Mouse (Mus musculus) liver, postnatal 0 days (tissue): Measurements from ENCODE around the gene Wwp2. TPM values are rescaled to one million over a fixed set of nuclear protein-coding genes. Genes with fewer than 3 reads are reported as not detected.
A peak's percentile ranks its signal among the peaks of the same experiment; 100 is the strongest.

Experiments used
- ATAC-seq: fragments of 200-750 bp; cut with Nextera tagmentation; 2 replicates; pipeline ENCODE4 v1.8.0; 2017; ENCODE audit warnings: mild to moderate bottlenecking, moderate library complexity
- DNase-seq: peaks from one replicate; pipeline ENCODE4 v3.0.0-alpha.2; 2016
- H3K27ac ChIP-seq: fragments of 300-500 bp; sonication (generic); 2 replicates; pipeline ENCODE4 v1.5.1; 2014; ENCODE audit warnings: antibody characterized with exemption, moderate library complexity, mild to moderate bottlenecking, low read depth
- H3K27me3 ChIP-seq: fragments of 300-500 bp; sonication (generic); 2 replicates; pipeline ENCODE4 v1.6.1; 2014; ENCODE audit warnings: low read length, control low read depth, mixed read lengths; ENCODE audit not compliant: insufficient read depth
- H3K36me3 ChIP-seq: fragments of 300-500 bp; sonication (generic); replicated peaks from 2 replicates; pipeline ENCODE4 v1.6.1; 2014; ENCODE audit warnings: mild to moderate bottlenecking, control low read depth, low read length, moderate library complexity, mixed read lengths; ENCODE audit not compliant: insufficient read depth
- H3K4me1 ChIP-seq: fragments of 300-500 bp; sonication (generic); 2 replicates; pipeline ENCODE4 v1.6.1; 2014; ENCODE audit warnings: antibody characterized with exemption, mild to moderate bottlenecking, control low read depth; ENCODE audit not compliant: insufficient read depth
- H3K4me2 ChIP-seq: fragments of 300-500 bp; sonication (generic); 2 replicates; pipeline ENCODE4 v1.6.1; 2014; ENCODE audit warnings: low read depth, mild to moderate bottlenecking, low read length, moderate library complexity, mixed read lengths
- H3K4me3 ChIP-seq: fragments of 300-500 bp; sonication (generic); 2 replicates; pipeline ENCODE4 v1.5.1; 2014; ENCODE audit warnings: low read depth, low read length
- H3K9ac ChIP-seq: fragments of 300-500 bp; sonication (generic); replicated peaks from 2 replicates; pipeline ENCODE4 v1.6.1; 2014; ENCODE audit warnings: mild to moderate bottlenecking, moderate library complexity
- H3K9me3 ChIP-seq: fragments of 300-500 bp; sonication (generic); 2 replicates; pipeline ENCODE4 v1.6.1; 2016; ENCODE audit warnings: mild to moderate bottlenecking, control low read depth, low read length, mixed read lengths
- CTCF ChIP-seq: sonication (generic); IDR thresholded peaks from 2 replicates; pipeline ENCODE4 v1.5.1; 2016; ENCODE audit warnings: antibody characterized with exemption, low read depth
- EP300 ChIP-seq: IDR thresholded peaks from 2 replicates; pipeline ENCODE4 v1.6.1; 2016; ENCODE audit warnings: antibody characterized with exemption, low read depth, mild to moderate bottlenecking
- WGBS: fragments of 180-500 bp; shearing (Covaris S2); extraction: QIAGEN DNeasy Blood & Tissue Kit; methylation state at CpG from one replicate; pipeline ENCODE4 v1.1.7; 2014; ENCODE audit not compliant: insufficient replicate concordance; 5-methylcytosine and 5-hydroxymethylcytosine counted together
- polyA plus RNA-seq: library from polyadenylated mRNA; unstranded; fragments of >200 nt; fragmentation: Nextera tagmentation; extraction: Ambion mirVana; gene quantifications from 2 replicates; pipeline ENCODE4 v1.2.1, GENCODE M21; 2015

Wwp2 gene
- polyA plus RNA-seq, 1 experiment from 2014 or later, result 29.1 TPM

GRCm38 (mm10) chr8:107560820-107561536 is 124.8 kb downstream of the Wwp2 start:
- TF ChIP-seq CTCF (no peak), EP300 (no peak)
- peaks cover 6% of the 10 kb centered on the region for H3K4me1 ChIP-seq
- no peaks in the 10 kb centered on the region for H3K27me3 ChIP-seq
- WGBS, result 26% methylated on average over 16 of the region's 16 CpGs
- H3K9ac ChIP-seq, result no peak overlapping the region
- peak overlapping the region; percentile 20 for H3K4me3 ChIP-seq
- no peaks in the 10 kb centered on the region for H3K9me3 ChIP-seq
- ATAC-seq (peak; percentile 77), DNase-seq (peak; percentile 28)
- peak overlapping the region; percentile 50 for H3K4me2 ChIP-seq
- peaks cover 17% of the 10 kb centered on the region for H3K36me3 ChIP-seq
- H3K27ac ChIP-seq, result peak overlapping the region; percentile 64

- H3K9me3 ChIP-seq, result no peaks in the 10 kb centered on the region
- WGBS, result 55% methylated on average over 9 of the region's 9 CpGs
- ATAC-seq (no peak), DNase-seq (no peak)
- H3K4me3 ChIP-seq, result no peak overlapping the region
- peaks cover 9% of the 10 kb centered on the region for H3K36me3 ChIP-seq
- no peaks in the 10 kb centered on the region for H3K27me3 ChIP-seq
- H3K9ac ChIP-seq, result no peak overlapping the region
- H3K4me2 ChIP-seq, result no peak overlapping the region
- no peak overlapping the region for H3K27ac ChIP-seq
- TF ChIP-seq CTCF, result no peak
- TF ChIP-seq EP300, result no peak
- H3K4me1 ChIP-seq, result peaks cover 6% of the 10 kb centered on the region
These were observed 126.0 kb downstream of the Wwp2 start for GRCm38 (mm10) chr8:107562164-107562563.

- H3K9ac ChIP-seq, result no peak overlapping the region
- H3K4me1 ChIP-seq, result 0 out of 2 replicates have a peak, but pooled peaks cover 2% of the 10 kb centered on the region
- no peak overlapping the region for H3K4me2 ChIP-seq
- no peaks in the 10 kb centered on the region for H3K36me3 ChIP-seq
- no peak overlapping the region for H3K4me3 ChIP-seq
- no peaks in the 10 kb centered on the region for H3K27me3 ChIP-seq
- ATAC-seq (no peak), DNase-seq (no peak)
- H3K27ac ChIP-seq, result no peak overlapping the region
- WGBS, result 72% methylated on average over 2 of the region's 2 CpGs
- no peak for TF ChIP-seq CTCF
- no peak for TF ChIP-seq EP300
- no peaks in the 10 kb centered on the region for H3K9me3 ChIP-seq
These were observed 134.9 kb downstream of the Wwp2 start for GRCm38 (mm10) chr8:107571046-107571445.

- Histone ChIP-seq H3K4me3 (no peak overlapping the region), H3K4me1 (peaks cover 4% of the 10 kb centered on the region; the same call in 1 of the 2 replicates), H3K36me3 (no peaks in the 10 kb centered on the region), H3K9me3 (no peaks in the 10 kb centered on the region), H3K27ac (no peak overlapping the region), H3K9ac (no peak overlapping the region), H3K4me2 (no peak overlapping the region), H3K27me3 (no peaks in the 10 kb centered on the region)
- WGBS, result 69% methylated on average over 7 of the region's 7 CpGs
- DNase-seq (no peak), ATAC-seq (no peak)
- TF ChIP-seq EP300 (no peak), CTCF (no peak)
These were observed 135.4 kb downstream of the Wwp2 start for GRCm38 (mm10) chr8:107571486-107572135.

- ATAC-seq (peak; percentile 68), DNase-seq (peak; percentile 87)
- no peak overlapping the region for H3K4me3 ChIP-seq
- no peak overlapping the region for H3K9ac ChIP-seq
- H3K36me3 ChIP-seq, result no peaks in the 10 kb centered on the region
- H3K9me3 ChIP-seq, result no peaks in the 10 kb centered on the region
- no peaks in the 10 kb centered on the region for H3K27me3 ChIP-seq
- WGBS, result 53% methylated on average over 4 of the region's 4 CpGs
- TF ChIP-seq CTCF (peak; percentile 92), EP300 (no peak)
- peaks cover 6% of the 10 kb centered on the region; the same call in 1 of the 2 replicates for H3K4me1 ChIP-seq
- H3K4me2 ChIP-seq, result no peak overlapping the region
- no peak overlapping the region for H3K27ac ChIP-seq
These were observed 136.3 kb downstream of the Wwp2 start for GRCm38 (mm10) chr8:107572497-107572896.

- H3K4me2 ChIP-seq, result no peak overlapping the region
- peaks cover 6% of the 10 kb centered on the region; the same call in 1 of the 2 replicates for H3K4me1 ChIP-seq
- WGBS, result 85% methylated on average over 3 of the region's 3 CpGs
- ATAC-seq, result no peak
- TF ChIP-seq CTCF, result no peak
- TF ChIP-seq EP300, result no peak
- no peak overlapping the region for H3K27ac ChIP-seq
- no peak overlapping the region for H3K9ac ChIP-seq
- H3K27me3 ChIP-seq, result no peaks in the 10 kb centered on the region
- no peak overlapping the region for H3K4me3 ChIP-seq
- H3K9me3 ChIP-seq, result no peaks in the 10 kb centered on the region
- peaks cover 2% of the 10 kb centered on the region; the same call in 1 of the 2 replicates for H3K36me3 ChIP-seq
- DNase-seq, result no peak
These were observed 138.6 kb downstream of the Wwp2 start for GRCm38 (mm10) chr8:107574771-107575170.
